Mouse (Mus musculus) intestine, embryonic 16.5 days (tissue): Measurements from ENCODE around the gene Cdk8. TPM values are rescaled to one million over a fixed set of nuclear protein-coding genes. Genes with fewer than 3 reads are reported as not detected.

ENCODE experiments used
- ATAC-seq: fragments of 200-750 bp; cut with Nextera tagmentation; 2 replicates; pipeline ENCODE4 v1.8.0; 2017; ENCODE audit warnings: moderate TSS enrichment, moderate library complexity
- H3K27ac ChIP-seq: fragments of 300-500 bp; sonication (generic); 2 replicates; pipeline ENCODE4 v1.5.1; 2014; ENCODE audit warnings: mild to moderate bottlenecking, low read length
- H3K27me3 ChIP-seq: fragments of 300-500 bp; sonication (generic); replicated peaks from 2 replicates; pipeline ENCODE4 v1.6.1; 2014; ENCODE audit warnings: low read length, control low read depth, mixed read lengths; ENCODE audit not compliant: control insufficient read depth, insufficient read depth
- H3K36me3 ChIP-seq: fragments of 300-500 bp; sonication (generic); 2 replicates; pipeline ENCODE4 v1.6.1; 2014; ENCODE audit warnings: low read length, control low read depth; ENCODE audit not compliant: control insufficient read depth, insufficient read depth
- H3K4me1 ChIP-seq: fragments of 300-500 bp; sonication (generic); 2 replicates; pipeline ENCODE4 v1.6.1; 2014; ENCODE audit warnings: low read length, control low read depth, mixed read lengths; ENCODE audit not compliant: control insufficient read depth, insufficient read depth
- H3K4me2 ChIP-seq: fragments of 300-500 bp; sonication (generic); 2 replicates; pipeline ENCODE4 v1.6.1; 2014; ENCODE audit warnings: low read depth, low read length, control low read depth
- H3K4me3 ChIP-seq: fragments of 300-500 bp; sonication (generic); 2 replicates; pipeline ENCODE4 v1.5.1; 2014; ENCODE audit warnings: mild to moderate bottlenecking, low read length
- H3K9ac ChIP-seq: fragments of 300-500 bp; sonication (generic); 2 replicates; pipeline ENCODE4 v1.6.1; 2014; ENCODE audit warnings: low read depth, low read length
- H3K9me3 ChIP-seq: fragments of 300-500 bp; sonication (generic); 2 replicates; pipeline ENCODE4 v1.6.1; 2016; ENCODE audit warnings: low read length, control low read depth; ENCODE audit not compliant: control insufficient read depth
- WGBS: fragments of 180-500 bp; shearing (Covaris S2); extraction: QIAGEN DNeasy Blood & Tissue Kit; methylation state at CpG from one replicate; pipeline ENCODE4 v1.1.7; 2014; 5-methylcytosine and 5-hydroxymethylcytosine counted together
- polyA plus RNA-seq: library from polyadenylated mRNA; unstranded; fragments of >200 nt; fragmentation: Nextera tagmentation; extraction: Ambion mirVana; gene quantifications from 2 replicates; pipeline ENCODE4 v1.2.1, GENCODE M21; 2015

Gene Cdk8
- polyA plus RNA-seq, 1 experiment from 2014 or later: 12.2 TPM

GRCm38 (mm10) chr5:146229869-146230650, 970 bp upstream of the Cdk8 start:
- H3K9ac ChIP-seq: peak overlapping the region; percentile 82
- no peak for ATAC-seq

GRCm38 (mm10) chr5:146231655-146231996, 596 bp downstream of the Cdk8 start:
- no peaks in the 10 kb centered on the region for H3K27me3 ChIP-seq
- WGBS: 0% methylated on average over 19 of the region's 19 CpGs

More at GRCm38 (mm10) chr5:146229869-146230650, 970 bp upstream of the Cdk8 start:
- WGBS: 53% methylated on average over 17 of the region's 17 CpGs
- Histone ChIP-seq H3K27ac (peak overlapping the region; percentile 99), H3K4me1 (peaks cover 5% of the 10 kb centered on the region; the same call in 1 of the 2 replicates), H3K27me3 (no peaks in the 10 kb centered on the region), H3K4me3 (peak overlapping the region; percentile 69), H3K9me3 (no peaks in the 10 kb centered on the region), H3K36me3 (no peaks in the 10 kb centered on the region), H3K4me2 (peak overlapping the region; percentile 52)

GRCm38 (mm10) chr5:146232056-146232675, 1.1 kb downstream of the Cdk8 start:
- H3K4me1 ChIP-seq: peaks cover 8% of the 10 kb centered on the region
- peak overlapping the region; percentile 68 for H3K4me2 ChIP-seq
- H3K4me3 ChIP-seq: peak overlapping the region; percentile 69
- no peaks in the 10 kb centered on the region for H3K36me3 ChIP-seq
- peak overlapping the region; percentile 99 for H3K27ac ChIP-seq
- no peaks in the 10 kb centered on the region for H3K27me3 ChIP-seq
- H3K9ac ChIP-seq: peak overlapping the region; percentile 82
- 30% methylated on average over 6 of the region's 6 CpGs for WGBS
- H3K9me3 ChIP-seq: no peaks in the 10 kb centered on the region
- no peak for ATAC-seq

More at GRCm38 (mm10) chr5:146231655-146231996, 596 bp downstream of the Cdk8 start:
- peak; percentile 43 for ATAC-seq
- peak overlapping the region; percentile 82 for H3K9ac ChIP-seq
- no peaks in the 10 kb centered on the region for H3K36me3 ChIP-seq
- H3K4me2 ChIP-seq: peak overlapping the region; percentile 68
- peak overlapping the region; percentile 99 for H3K27ac ChIP-seq
- peaks cover 8% of the 10 kb centered on the region for H3K4me1 ChIP-seq
- H3K4me3 ChIP-seq: peak overlapping the region; percentile 69
- H3K9me3 ChIP-seq: no peaks in the 10 kb centered on the region

- H3K36me3 ChIP-seq: no peaks in the 10 kb centered on the region
- WGBS: 41% methylated on average over 11 of the region's 11 CpGs
Measured at GRCm38 (mm10) chr5:146232816-146233215, 1.8 kb downstream of the Cdk8 start.

GRCm38 (mm10) chr5:146234336-146234735, 3.3 kb downstream of the Cdk8 start:
- Histone ChIP-seq H3K27ac (no peak overlapping the region), H3K27me3 (no peaks in the 10 kb centered on the region), H3K9ac (no peak overlapping the region), H3K4me1 (peaks cover 21% of the 10 kb centered on the region), H3K36me3 (no peaks in the 10 kb centered on the region), H3K4me2 (no peak overlapping the region), H3K9me3 (no peaks in the 10 kb centered on the region), H3K4me3 (no peak overlapping the region)
- WGBS: 63% methylated on average over 1 of the region's 1 CpGs
- ATAC-seq: no peak

More at GRCm38 (mm10) chr5:146232816-146233215, 1.8 kb downstream of the Cdk8 start:
- peak overlapping the region; percentile 69 for H3K4me3 ChIP-seq
- H3K4me1 ChIP-seq: peaks cover 8% of the 10 kb centered on the region
- peak overlapping the region; percentile 68 for H3K4me2 ChIP-seq
- H3K9ac ChIP-seq: peak overlapping the region; percentile 36; the same call in 1 of the 2 replicates
- no peaks in the 10 kb centered on the region for H3K9me3 ChIP-seq
- H3K27ac ChIP-seq: no peak overlapping the region
- ATAC-seq: no peak
- H3K27me3 ChIP-seq: no peaks in the 10 kb centered on the region

GRCm38 (mm10) chr5:146238274-146238673, 7.2 kb downstream of the Cdk8 start:
- no peak overlapping the region for H3K27ac ChIP-seq
- ATAC-seq: no peak
- H3K4me1 ChIP-seq: peaks cover 25% of the 10 kb centered on the region
- no peak overlapping the region for H3K4me2 ChIP-seq
- H3K36me3 ChIP-seq: no peaks in the 10 kb centered on the region
- H3K27me3 ChIP-seq: no peaks in the 10 kb centered on the region
- H3K9me3 ChIP-seq: no peaks in the 10 kb centered on the region
- WGBS: 75% methylated on average over 10 of the region's 10 CpGs
- no peak overlapping the region for H3K4me3 ChIP-seq
- no peak overlapping the region for H3K9ac ChIP-seq

GRCm38 (mm10) chr5:146240771-146241170, 9.7 kb downstream of the Cdk8 start:
- WGBS: 94% methylated on average over 2 of the region's 2 CpGs
- Histone ChIP-seq H3K36me3 (no peaks in the 10 kb centered on the region), H3K4me3 (no peak overlapping the region), H3K9me3 (no peaks in the 10 kb centered on the region), H3K4me2 (no peak overlapping the region), H3K27me3 (no peaks in the 10 kb centered on the region), H3K4me1 (peaks cover 25% of the 10 kb centered on the region), H3K27ac (no peak overlapping the region), H3K9ac (no peak overlapping the region)
- no peak for ATAC-seq

- Histone ChIP-seq H3K4me2 (no peak overlapping the region), H3K9ac (no peak overlapping the region), H3K27ac (no peak overlapping the region), H3K4me3 (no peak overlapping the region), H3K27me3 (no peaks in the 10 kb centered on the region), H3K9me3 (no peaks in the 10 kb centered on the region), H3K4me1 (peaks cover 23% of the 10 kb centered on the region), H3K36me3 (no peaks in the 10 kb centered on the region)
- 87% methylated on average over 3 of the region's 3 CpGs for WGBS
- ATAC-seq: no peak
Measured at GRCm38 (mm10) chr5:146241202-146241601, 10.2 kb downstream of the Cdk8 start.

- H3K9ac ChIP-seq: no peak overlapping the region
- no peak overlapping the region for H3K27ac ChIP-seq
- H3K4me1 ChIP-seq: peaks cover 15% of the 10 kb centered on the region
- ATAC-seq: no peak
- H3K9me3 ChIP-seq: no peaks in the 10 kb centered on the region
- 96% methylated on average over 4 of the region's 4 CpGs for WGBS
- no peaks in the 10 kb centered on the region for H3K36me3 ChIP-seq
- H3K4me3 ChIP-seq: no peak overlapping the region
- H3K4me2 ChIP-seq: no peak overlapping the region
- no peaks in the 10 kb centered on the region for H3K27me3 ChIP-seq
Measured at GRCm38 (mm10) chr5:146245193-146245592, 14.2 kb downstream of the Cdk8 start.
